Mouse (Mus musculus) ES-CJ7 (cell line): Measurements from ENCODE around the gene Arhgap5.

Experiments used
- DNase-seq: peaks from one replicate; pipeline ENCODE4 v3.0.0; 2011; ENCODE audit warnings: low read depth, low spot score

Arhgap5 gene

DNA sequence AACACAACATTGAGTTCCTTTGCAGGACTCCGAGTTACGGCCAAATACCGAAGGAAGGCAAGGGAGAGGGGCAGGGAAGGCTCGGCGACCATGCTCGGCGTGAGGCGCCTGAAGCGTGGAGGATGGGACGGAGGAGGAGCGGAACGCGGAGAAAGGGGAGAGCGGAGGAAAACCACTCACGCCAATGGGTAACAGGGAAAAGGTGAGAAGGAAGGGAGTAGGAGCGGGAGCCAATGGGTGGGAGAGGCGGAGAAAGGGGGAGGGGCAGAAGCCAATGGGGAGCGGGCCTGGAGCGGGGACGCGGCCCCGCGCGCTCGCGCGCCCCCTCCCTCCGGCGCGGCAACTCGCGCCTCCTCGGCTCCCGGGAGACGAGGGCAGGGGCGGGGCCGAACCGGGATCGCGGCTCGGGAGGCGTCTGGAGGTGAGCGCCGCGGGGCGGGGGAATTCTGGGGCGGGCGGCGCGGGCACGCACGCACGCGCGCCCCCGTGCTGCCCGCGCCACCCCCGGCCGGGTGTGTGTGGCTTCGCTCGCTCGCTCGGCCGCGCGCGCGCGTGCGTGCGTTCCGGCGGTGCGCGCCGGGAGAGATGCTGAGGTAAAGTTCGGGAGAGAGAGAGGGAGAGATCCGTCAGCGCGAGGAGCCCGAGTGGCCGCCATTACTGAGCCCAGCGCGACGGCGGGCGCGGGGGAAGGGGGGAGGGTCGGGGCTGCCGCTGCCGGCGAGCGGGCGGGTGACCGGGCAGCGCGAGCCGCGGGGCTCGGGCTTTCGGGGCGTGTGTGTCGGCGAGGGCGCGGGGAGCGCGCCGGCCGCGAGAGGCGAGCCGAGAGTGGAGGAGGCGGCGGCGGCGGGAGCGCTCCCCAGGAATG, at the start of gene Arhgap5:
TSS of gene Arhgap5 (plus strand) at position 517 of the 865 bp plus-strand sequence.
- DNase-seq = peak; percentile 94

DNA sequence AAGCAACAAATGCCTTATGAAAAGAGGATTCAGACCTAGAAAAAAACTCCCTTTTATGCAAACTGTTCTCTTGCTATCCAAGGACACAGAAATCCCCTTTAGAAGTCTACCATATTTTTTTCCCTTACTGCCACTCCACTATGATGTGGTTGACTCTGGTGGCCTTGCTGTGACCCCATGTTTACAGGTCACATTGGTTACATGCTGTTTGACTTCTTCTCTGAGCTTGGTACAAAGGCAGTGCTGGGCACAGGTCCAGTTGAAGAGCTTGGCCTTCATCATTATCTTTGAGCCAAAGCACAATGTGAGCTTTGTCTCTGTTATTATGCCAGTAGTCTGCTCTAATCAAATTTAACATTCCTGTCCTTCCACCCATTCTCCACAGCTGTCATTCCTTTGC, 39.2 kb upstream of the Arhgap5 start:
- DNase-seq = no peak

GRCm38 (mm10) chr12:52471621-52472020, 32.2 kb upstream of the Arhgap5 start:
- DNase-seq = no peak

GRCm38 (mm10) chr12:52473988-52474968, 29.5 kb upstream of the Arhgap5 start:
- DNase-seq = no peak

DNA sequence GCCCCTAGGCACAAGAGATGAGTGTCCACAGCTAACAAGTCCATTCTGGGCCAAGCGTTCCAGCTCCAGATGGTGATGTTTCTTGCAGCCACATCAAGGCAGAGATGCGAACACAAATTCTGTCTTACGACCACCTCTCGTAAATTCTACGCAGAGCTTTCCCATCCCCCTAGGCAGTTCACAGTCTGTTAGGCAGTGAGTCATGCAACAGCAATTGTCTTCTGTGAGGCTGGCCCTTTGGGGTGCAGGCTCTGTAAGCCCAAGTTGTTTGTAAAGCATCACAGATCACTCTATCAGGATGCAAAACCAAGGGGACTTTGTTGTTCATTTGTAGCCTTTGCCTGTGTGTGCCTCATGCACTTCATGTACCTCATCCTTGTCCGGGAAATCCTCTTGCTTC, 27.7 kb upstream of the Arhgap5 start:
- no peak for DNase-seq

- no peak for DNase-seq
Measured at GRCm38 (mm10) chr12:52478611-52479010, 25.2 kb upstream of the Arhgap5 start.

DNA sequence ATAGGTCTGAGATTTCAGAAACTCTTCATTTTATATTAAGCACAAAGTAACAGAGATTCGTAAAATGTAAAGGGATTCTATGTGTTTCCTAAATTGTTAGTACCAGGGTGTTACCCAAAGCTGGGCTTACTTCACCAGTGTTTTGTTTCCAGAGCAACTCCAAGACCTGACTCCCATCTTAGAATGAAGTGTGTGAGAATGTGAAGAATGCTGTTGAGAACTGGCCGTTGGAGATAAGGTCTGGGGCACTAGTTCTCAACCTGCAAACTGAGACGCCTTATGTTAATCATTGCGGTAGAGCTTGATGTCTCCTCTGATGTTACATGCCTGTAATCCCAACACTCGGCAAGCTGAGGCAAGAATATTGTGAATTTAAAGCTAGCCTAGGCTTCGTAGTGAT, 24.4 kb upstream of the Arhgap5 start:
- no peak for DNase-seq

DNA sequence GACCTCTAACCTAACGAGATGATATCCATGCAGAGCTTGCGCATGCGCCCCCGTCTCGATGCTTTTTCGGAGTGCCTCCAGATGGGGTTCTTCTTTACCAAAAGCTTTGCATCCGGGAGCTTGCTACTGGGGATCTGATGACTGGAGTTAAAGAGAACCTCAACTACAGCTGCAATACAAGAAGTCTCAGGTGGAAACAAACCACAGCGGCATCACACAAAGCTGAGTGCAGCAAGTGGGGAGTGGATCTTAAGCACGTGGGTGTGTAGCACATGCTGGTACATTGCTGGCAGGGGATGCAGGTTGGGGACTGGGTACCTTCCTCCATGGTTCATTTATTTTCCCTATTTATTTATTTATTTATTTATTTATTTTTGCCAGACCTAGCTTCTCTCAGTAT, 22.9 kb upstream of the Arhgap5 start:
- DNase-seq = no peak

GRCm38 (mm10) chr12:52481969-52482550, 21.7 kb upstream of the Arhgap5 start:
- DNase-seq = no peak

DNA sequence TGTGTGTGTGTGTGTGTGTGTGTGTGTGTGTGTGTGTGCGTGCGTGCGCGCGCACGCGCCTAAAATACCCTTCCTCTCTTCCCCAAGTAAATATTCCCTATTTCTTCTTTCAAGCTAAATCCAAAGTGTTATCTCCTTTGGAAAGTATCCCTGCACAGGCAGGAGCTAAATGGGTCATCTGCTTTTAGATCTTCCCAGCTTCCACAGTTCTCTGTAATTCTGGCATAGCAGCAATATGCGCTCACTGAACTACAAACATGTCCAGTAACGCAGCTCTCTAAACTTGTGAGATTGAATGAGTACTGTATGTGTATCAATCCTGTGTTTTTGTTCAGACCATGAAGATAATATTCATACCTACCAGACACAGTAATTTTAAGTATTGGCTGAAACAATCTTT, 20.6 kb upstream of the Arhgap5 start:
- no peak for DNase-seq

DNA sequence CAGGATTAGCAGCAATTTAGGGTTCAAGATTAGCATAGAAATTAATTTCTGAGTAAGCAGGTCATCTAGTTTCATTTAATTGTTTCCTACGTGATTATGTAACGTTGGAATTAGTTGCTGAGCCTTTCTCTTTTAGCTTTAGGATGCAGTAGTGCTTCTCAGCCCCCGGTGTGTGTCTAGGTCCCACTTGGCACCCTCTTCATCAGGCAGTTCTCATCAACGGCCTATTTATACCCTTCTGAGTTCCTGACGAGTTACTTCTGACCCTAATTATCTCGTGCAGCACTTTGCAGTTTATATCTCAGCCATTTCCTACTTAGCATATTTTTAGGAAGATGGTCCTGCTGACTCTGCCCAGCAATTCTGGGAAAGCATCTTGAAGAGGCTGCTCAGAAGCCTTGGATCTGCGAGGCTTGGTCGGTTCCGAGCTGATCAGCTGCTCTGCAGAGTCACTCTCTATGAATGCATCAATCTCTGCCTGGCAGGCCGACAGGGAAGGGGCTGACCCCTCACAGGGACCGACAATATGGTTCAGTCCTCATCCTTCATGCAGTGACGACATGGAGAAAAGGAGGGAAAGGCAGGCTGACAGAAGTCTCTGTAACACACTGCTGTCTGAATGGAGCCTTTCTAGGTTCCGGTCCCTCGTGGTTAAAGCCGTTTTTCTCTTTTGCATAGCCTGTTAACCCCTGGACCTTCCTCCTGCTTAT, 15.4 kb upstream of the Arhgap5 start:
- DNase-seq = no peak

- DNase-seq = no peak
Measured at GRCm38 (mm10) chr12:52493281-52493681, 10.5 kb upstream of the Arhgap5 start.

- DNase-seq = no peak
Measured at GRCm38 (mm10) chr12:52497209-52497608, 6.6 kb upstream of the Arhgap5 start.

DNA sequence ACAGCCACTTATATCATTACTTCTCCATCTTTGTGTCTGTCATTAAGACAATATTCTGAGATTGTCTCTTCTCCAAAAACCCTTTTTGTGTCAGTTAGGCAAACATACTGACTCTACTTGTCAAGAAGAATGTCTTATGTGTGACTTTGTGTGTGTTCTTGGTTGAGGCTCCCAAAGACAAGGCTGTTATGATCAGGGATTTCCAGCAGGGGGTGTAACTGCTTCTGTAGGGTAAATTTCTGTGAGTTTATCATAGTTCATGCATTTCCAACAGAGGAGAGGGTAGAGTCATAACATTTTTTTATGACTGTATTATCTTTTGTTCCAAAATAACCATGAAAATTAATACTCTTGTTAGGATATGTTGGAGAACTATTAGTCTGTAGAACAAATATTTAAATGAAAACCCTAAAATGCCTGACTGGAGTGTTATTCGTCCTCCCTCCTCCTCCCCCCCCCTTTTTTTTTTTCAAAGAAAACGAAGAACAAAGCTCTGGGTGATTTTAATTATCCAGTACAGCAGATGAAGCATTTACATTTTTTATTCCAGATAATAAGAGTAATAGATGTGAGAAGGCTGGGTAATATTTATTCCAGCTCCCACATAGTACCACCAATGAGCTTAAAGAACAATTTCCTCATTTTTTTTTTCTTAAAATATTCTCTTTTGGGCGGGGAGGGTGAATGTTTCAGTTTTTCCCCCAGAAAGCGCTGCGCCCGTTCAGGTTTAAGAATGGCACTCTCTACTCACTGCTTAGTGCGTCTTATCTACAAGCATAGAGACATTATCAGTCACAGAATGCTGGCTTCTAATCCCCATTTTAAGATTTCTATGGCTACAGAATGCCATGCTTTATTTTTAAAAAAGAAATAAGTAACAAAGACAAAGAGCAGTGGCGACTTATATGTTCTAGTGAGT, 2.6 kb upstream of the Arhgap5 start:
- peak; percentile 48 for DNase-seq

DNA sequence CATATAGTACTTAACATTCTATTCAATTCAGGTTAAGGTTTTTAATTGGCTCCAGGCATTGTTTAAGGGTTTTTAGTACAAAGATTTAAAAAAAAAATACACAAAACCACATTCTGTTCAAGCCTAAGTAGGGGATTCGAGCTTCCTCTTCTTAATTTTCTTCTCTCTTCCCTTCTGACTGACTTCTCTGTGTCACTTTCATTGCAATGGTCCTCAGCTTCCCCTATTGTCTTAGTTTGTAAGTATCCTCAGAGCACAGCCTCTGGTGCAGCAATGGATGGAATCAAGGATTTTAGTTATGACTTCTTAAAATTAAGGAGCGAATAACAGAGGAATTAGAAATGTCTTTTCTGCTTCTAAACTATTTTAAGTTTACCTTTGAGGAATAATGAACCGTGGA, 1.6 kb upstream of the Arhgap5 start:
- DNase-seq = no peak

DNA sequence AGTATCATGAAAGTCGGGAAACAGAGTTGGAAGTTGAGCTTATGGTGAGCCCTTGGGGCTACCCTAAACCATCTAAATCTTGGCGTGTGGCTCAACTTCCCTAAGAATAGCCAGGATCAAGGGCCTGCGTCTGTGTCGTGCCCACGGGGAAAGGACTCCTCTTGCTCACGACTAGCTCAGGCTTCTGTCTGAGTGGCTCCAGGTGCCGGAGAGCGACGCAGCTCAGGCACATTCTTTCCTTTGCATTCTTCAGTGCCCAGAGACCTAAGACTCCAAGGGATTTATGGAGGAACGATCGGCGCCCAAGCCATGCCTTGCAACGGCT, 679 bp upstream of the Arhgap5 start:
- DNase-seq = no peak

DNA sequence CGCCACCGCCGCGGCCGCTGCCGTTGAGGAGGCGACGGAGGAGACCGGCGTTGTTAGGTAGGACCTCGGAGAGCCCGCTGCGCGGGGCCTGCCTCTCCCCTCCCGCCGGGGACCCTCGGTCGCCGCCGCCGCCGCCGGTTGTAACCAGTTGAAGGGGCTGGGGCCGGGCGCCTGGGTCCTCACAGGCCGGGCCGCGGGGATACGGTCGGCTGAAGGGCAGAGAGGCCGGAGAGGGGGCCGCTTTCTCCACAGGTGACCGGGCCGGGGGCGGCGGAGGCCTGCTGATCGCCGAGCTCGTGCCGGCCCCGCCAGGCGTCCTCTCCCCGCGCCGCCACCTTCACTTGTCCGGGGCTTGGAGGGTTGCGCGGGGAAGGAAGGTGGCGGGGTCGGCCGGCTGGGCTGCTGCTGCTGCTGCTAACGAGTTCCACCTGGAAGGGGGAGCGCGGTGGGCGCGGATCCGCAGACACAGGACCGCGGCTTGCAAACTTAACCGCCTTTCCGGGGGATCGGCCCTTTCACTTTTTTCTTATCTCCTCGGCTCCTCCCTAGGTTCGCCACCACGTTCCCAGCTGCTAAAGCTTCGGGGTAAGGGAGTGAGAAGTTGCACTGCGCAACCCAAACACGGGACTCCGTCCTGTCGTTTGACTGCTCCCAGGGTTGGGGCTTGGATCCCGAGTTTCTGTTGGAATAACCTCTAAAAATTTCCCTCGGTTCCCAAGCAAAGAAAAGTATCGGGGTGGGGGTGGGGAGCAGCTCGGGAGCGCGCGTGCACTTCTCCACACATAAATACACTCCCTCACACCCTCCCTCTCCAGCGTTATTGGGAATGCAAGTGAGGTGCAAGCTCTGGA, 784 bp downstream of the Arhgap5 start:
- peak; percentile 47 for DNase-seq

GRCm38 (mm10) chr12:52524699-52525098, 20.9 kb downstream of the Arhgap5 start:
- DNase-seq = no peak

- DNase-seq = no peak
Measured at GRCm38 (mm10) chr12:52525486-52525885, 21.7 kb downstream of the Arhgap5 start.

DNA sequence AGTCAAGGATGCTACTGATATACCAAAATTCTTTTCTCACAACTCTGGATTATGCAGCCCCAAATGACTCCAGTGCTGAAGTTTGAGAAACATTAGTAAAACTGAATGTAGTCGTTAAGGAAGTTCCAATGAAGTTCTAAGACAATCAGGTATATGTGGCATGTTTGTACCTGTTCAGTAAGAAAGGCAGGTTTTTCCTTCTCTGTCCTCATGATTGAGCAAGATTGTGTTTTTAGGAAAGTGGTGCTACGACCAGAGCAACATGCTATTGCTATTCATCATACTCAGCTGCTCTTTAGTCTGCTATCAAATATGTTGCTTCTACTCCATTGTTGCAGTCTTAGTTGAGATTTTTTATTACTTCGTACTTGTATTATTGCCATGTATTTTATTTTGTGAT, 26.0 kb downstream of the Arhgap5 start:
- no peak for DNase-seq
